Mouse (Mus musculus) myocyte (in vitro differentiated cells): ENCODE data around the gene Tcea3. TPM values are rescaled to one million over a fixed set of nuclear protein-coding genes. Genes with fewer than 3 reads are reported as not detected.

Experiments used
- H3K27me3 ChIP-seq: one replicate; pipeline ENCODE4 v1.6.1; 2011; ENCODE audit not compliant: control insufficient read depth, insufficient read depth, insufficient read length
- H3K36me3 ChIP-seq: one replicate; pipeline ENCODE4 v1.6.1; 2011; ENCODE audit not compliant: control insufficient read depth, insufficient read depth
- H3K4me2 ChIP-seq: one replicate; pipeline ENCODE4 v1.6.1; 2011; ENCODE audit warnings: low read depth, control low read depth
- H3K4me3 ChIP-seq: one replicate; pipeline ENCODE4 v1.5.1; 2011; ENCODE audit warnings: mild to moderate bottlenecking, control low read depth, moderate library complexity
- H3K79me2 ChIP-seq: one replicate; pipeline ENCODE4 v1.6.1; 2011; ENCODE audit not compliant: control insufficient read depth, insufficient read depth
- H3ac ChIP-seq: one replicate; pipeline ENCODE4 v1.6.1; 2011; ENCODE audit not compliant: control insufficient read depth, insufficient read length
- CEBPB ChIP-seq: IDR thresholded peaks from 2 replicates; pipeline ENCODE4 v1.6.1; 2011; ENCODE audit warnings: mild to moderate bottlenecking, moderate library complexity; ENCODE audit not compliant: poor library complexity, insufficient read depth, severe bottlenecking
- E2F4 ChIP-seq: IDR thresholded peaks from one replicate; pipeline ENCODE4 v1.6.1; 2011; ENCODE audit warnings: mild to moderate bottlenecking, control low read depth, moderate library complexity; ENCODE audit not compliant: insufficient read depth
- MAX ChIP-seq: IDR thresholded peaks from one replicate; pipeline ENCODE4 v1.6.1; 2011; ENCODE audit warnings: low read depth, mild to moderate bottlenecking, control low read depth
- MYOD1 ChIP-seq, 3 experiments: IDR thresholded peaks; one replicate each; pipeline ENCODE4 v1.6.1; 2011; ENCODE audit warnings: control low read depth in 2 of 3, low read depth in 2 of 3, mild to moderate bottlenecking in 2 of 3, moderate library complexity in 1 of 3; ENCODE audit not compliant: insufficient read length in 2 of 3, control insufficient read depth in 1 of 3
- MYOG ChIP-seq, 3 experiments: IDR thresholded peaks; one replicate each; pipeline ENCODE4 v1.6.1; 2011; ENCODE audit warnings: control low read depth in 2 of 3, low read depth in 2 of 3, mild to moderate bottlenecking in 2 of 3; ENCODE audit not compliant: insufficient read length in 2 of 3, control insufficient read depth in 1 of 3, insufficient read depth in 1 of 3
- POLR2A ChIP-seq: IDR thresholded peaks from one replicate; pipeline ENCODE4 v1.6.1; 2011; ENCODE audit warnings: low read depth, mild to moderate bottlenecking, control low read depth, moderate library complexity; ENCODE audit not compliant: insufficient read length
- POLR2AphosphoS2 ChIP-seq: IDR thresholded peaks from one replicate; pipeline ENCODE4 v1.6.1; 2011; ENCODE audit warnings: low read depth, control low read depth; ENCODE audit not compliant: insufficient read length
- REST ChIP-seq: IDR thresholded peaks from one replicate; pipeline ENCODE4 v1.6.1; 2011; ENCODE audit warnings: mild to moderate bottlenecking, control low read depth, moderate library complexity; ENCODE audit not compliant: insufficient read depth, insufficient read length
- SRF ChIP-seq: IDR thresholded peaks from one replicate; pipeline ENCODE4 v1.6.1; 2011; ENCODE audit warnings: low read depth; ENCODE audit not compliant: control insufficient read depth, insufficient read length
- TCF12 ChIP-seq: IDR thresholded peaks from one replicate; pipeline ENCODE4 v1.6.1; 2011; ENCODE audit warnings: mild to moderate bottlenecking, control low read depth; ENCODE audit not compliant: poor library complexity, insufficient read depth, severe bottlenecking
- TCF3 ChIP-seq: IDR thresholded peaks from one replicate; pipeline ENCODE4 v1.6.1; 2011; ENCODE audit warnings: low read depth, control low read depth; ENCODE audit not compliant: insufficient read length
- USF1 ChIP-seq: IDR thresholded peaks from one replicate; pipeline ENCODE4 v1.6.1; 2011; ENCODE audit warnings: low read depth, mild to moderate bottlenecking, control low read depth, moderate library complexity
- polyA plus RNA-seq: library from polyadenylated mRNA; unstranded; fragments of >200 nt; fragmentation: generic; extraction: Trizol; gene quantifications from one replicate; pipeline ENCODE4 v1.2.1, GENCODE M21; 2012; ENCODE audit warnings: missing spikeins

Tcea3 gene
- polyA plus RNA-seq, 1 experiment = 5.5 TPM

- no peaks in the 10 kb centered on the region for H3K36me3 ChIP-seq
- H3K27me3 ChIP-seq = no peaks in the 10 kb centered on the region
- no peak overlapping the region for H3ac ChIP-seq
- no peak for TF ChIP-seq MAX
- no peak for TF ChIP-seq MYOD1 (IDR thresholded peaks at IDR 0.05; ENCODE audit: control insufficient read depth in 1 of 3, insufficient read length in 2 of 3, low read depth in 2 of 3)
- no peak for TF ChIP-seq REST
- TF ChIP-seq POLR2AphosphoS2 = no peak
- no peak for TF ChIP-seq SRF
- TF ChIP-seq USF1 = no peak
- no peak for TF ChIP-seq TCF3
- no peak for TF ChIP-seq CEBPB
- TF ChIP-seq TCF12 = no peak
- no peak for TF ChIP-seq POLR2A
- TF ChIP-seq E2F4 = no peak
- TF ChIP-seq MYOG (IDR thresholded peaks at IDR 0.05; ENCODE audit: control insufficient read depth in 1 of 3, insufficient read depth in 1 of 3, insufficient read length in 2 of 3, low read depth in 2 of 3) = no peak
- H3K79me2 ChIP-seq = no peaks in the 10 kb centered on the region
- H3K4me2 ChIP-seq = no peak overlapping the region
- H3K4me3 ChIP-seq = no peak overlapping the region
Observed at GRCm38 (mm10) chr4:136223549-136224239, 23.8 kb upstream of the Tcea3 start.

GRCm38 (mm10) chr4:136224240-136224559 is 23.3 kb upstream of the Tcea3 start:
- H3K4me3 ChIP-seq = no peak overlapping the region
- no peak overlapping the region for H3K4me2 ChIP-seq
- H3K36me3 ChIP-seq = no peaks in the 10 kb centered on the region
- H3K27me3 ChIP-seq = no peaks in the 10 kb centered on the region
- no peak overlapping the region for H3ac ChIP-seq
- TF ChIP-seq POLR2AphosphoS2 (no peak), MYOG (IDR thresholded peaks at IDR 0.05; ENCODE audit: control insufficient read depth in 1 of 3, insufficient read depth in 1 of 3, insufficient read length in 2 of 3, low read depth in 2 of 3) (no peak), TCF12 (no peak), E2F4 (no peak), TCF3 (no peak), MAX (no peak), POLR2A (no peak), CEBPB (no peak), USF1 (no peak), MYOD1 (IDR thresholded peaks at IDR 0.05; ENCODE audit: control insufficient read depth in 1 of 3, insufficient read length in 2 of 3, low read depth in 2 of 3) (no peak), REST (no peak), SRF (no peak)
- no peaks in the 10 kb centered on the region for H3K79me2 ChIP-seq

GRCm38 (mm10) chr4:136224677-136225460 is 22.7 kb upstream of the Tcea3 start:
- H3K4me2 ChIP-seq = no peak overlapping the region
- no peaks in the 10 kb centered on the region for H3K27me3 ChIP-seq
- no peak overlapping the region for H3K4me3 ChIP-seq
- no peak for TF ChIP-seq REST
- TF ChIP-seq MYOD1 (IDR thresholded peaks at IDR 0.05; ENCODE audit: control insufficient read depth in 1 of 3, insufficient read length in 2 of 3, low read depth in 2 of 3) = no peak
- no peak for TF ChIP-seq POLR2A
- TF ChIP-seq CEBPB = no peak
- no peak for TF ChIP-seq POLR2AphosphoS2
- no peak overlapping the region for H3ac ChIP-seq
- no peaks in the 10 kb centered on the region for H3K79me2 ChIP-seq
- no peaks in the 10 kb centered on the region for H3K36me3 ChIP-seq

- TF ChIP-seq USF1 = no peak
- TF ChIP-seq REST = no peak
- TF ChIP-seq MYOD1 (IDR thresholded peaks at IDR 0.05; ENCODE audit: control insufficient read depth in 1 of 3, insufficient read length in 2 of 3, low read depth in 2 of 3) = no peak
- TF ChIP-seq POLR2A = no peak
- no peak for TF ChIP-seq SRF
- TF ChIP-seq MYOG (IDR thresholded peaks at IDR 0.05; ENCODE audit: control insufficient read depth in 1 of 3, insufficient read depth in 1 of 3, insufficient read length in 2 of 3, low read depth in 2 of 3) = no peak
- no peak for TF ChIP-seq POLR2AphosphoS2
- no peak for TF ChIP-seq E2F4
- TF ChIP-seq TCF12 = no peak
- no peak for TF ChIP-seq TCF3
- no peak for TF ChIP-seq MAX
- TF ChIP-seq CEBPB = no peak
- H3K79me2 ChIP-seq = no peaks in the 10 kb centered on the region
- no peak overlapping the region for H3K4me3 ChIP-seq
- no peak overlapping the region for H3K4me2 ChIP-seq
- no peaks in the 10 kb centered on the region for H3K36me3 ChIP-seq
- H3K27me3 ChIP-seq = no peaks in the 10 kb centered on the region
- no peak overlapping the region for H3ac ChIP-seq
Observed at GRCm38 (mm10) chr4:136227408-136227807, 20.1 kb upstream of the Tcea3 start.
